Mouse (Mus musculus) embryo, embryonic 10 days (tissue): ENCODE measurements around the gene Tmem50a.

Experiments used
- DNase-seq: peaks from one replicate; pipeline ENCODE4 v3.0.0-alpha.2; 2015; ENCODE audit warnings: low spot score

Tmem50a gene

GRCm38 (mm10) chr4:134914864-134915209 lies at the start of gene Tmem50a:
Tmem50a (minus strand) TSS chr4:134915024.
- DNase-seq, result peak; percentile 97

- peak; percentile 74 for DNase-seq
These were observed 48.4 kb upstream of the Tmem50a start for GRCm38 (mm10) chr4:134963021-134963776.

GRCm38 (mm10) chr4:134956328-134956727 lies 41.5 kb upstream of the Tmem50a start:
- DNase-seq, result peak; percentile 85

- no peak for DNase-seq
These were observed 41.0 kb upstream of the Tmem50a start for GRCm38 (mm10) chr4:134955845-134956244.

- no peak for DNase-seq
These were observed 40.4 kb upstream of the Tmem50a start for GRCm38 (mm10) chr4:134955196-134955595.

- no peak for DNase-seq
These were observed 39.6 kb upstream of the Tmem50a start for GRCm38 (mm10) chr4:134954461-134954860.

GRCm38 (mm10) chr4:134950518-134951091 lies 35.8 kb upstream of the Tmem50a start:
- DNase-seq, result peak; percentile 59

- DNase-seq, result peak; percentile 90
These were observed 31.4 kb upstream of the Tmem50a start for GRCm38 (mm10) chr4:134946024-134946744.

- DNase-seq, result no peak
These were observed 29.1 kb upstream of the Tmem50a start for GRCm38 (mm10) chr4:134943758-134944538.

GRCm38 (mm10) chr4:134939900-134940299 lies 25.1 kb upstream of the Tmem50a start:
- DNase-seq, result no peak

- DNase-seq, result no peak
These were observed 22.7 kb upstream of the Tmem50a start for GRCm38 (mm10) chr4:134937240-134938176.

GRCm38 (mm10) chr4:134930684-134931481 lies 16.1 kb upstream of the Tmem50a start, which contains the start of gene Syf2:
Syf2 (plus strand) TSS chr4:134930898.
- peak; percentile 96 for DNase-seq

GRCm38 (mm10) chr4:134930190-134930589 lies 15.4 kb upstream of the Tmem50a start:
- no peak for DNase-seq

GRCm38 (mm10) chr4:134929536-134929935 lies 14.7 kb upstream of the Tmem50a start:
- DNase-seq, result no peak

- no peak for DNase-seq
These were observed 13.6 kb upstream of the Tmem50a start for GRCm38 (mm10) chr4:134928464-134928836.

- no peak for DNase-seq
These were observed 13.1 kb upstream of the Tmem50a start for GRCm38 (mm10) chr4:134927815-134928463.

GRCm38 (mm10) chr4:134925206-134925605 lies 10.4 kb upstream of the Tmem50a start:
- DNase-seq, result no peak

- peak; percentile 62 for DNase-seq
These were observed 9.4 kb upstream of the Tmem50a start for GRCm38 (mm10) chr4:134924019-134924741.
